Mouse (Mus musculus): ENCODE measurements around the gene Rapgef3. TPM values are rescaled to one million over a fixed set of nuclear protein-coding genes. Genes with fewer than 3 reads are reported as not detected.

The Rapgef3 gene
- 10 to 100 TPM; 41.0 to 59.9 TPM for total RNA-seq (2021)

DNA sequence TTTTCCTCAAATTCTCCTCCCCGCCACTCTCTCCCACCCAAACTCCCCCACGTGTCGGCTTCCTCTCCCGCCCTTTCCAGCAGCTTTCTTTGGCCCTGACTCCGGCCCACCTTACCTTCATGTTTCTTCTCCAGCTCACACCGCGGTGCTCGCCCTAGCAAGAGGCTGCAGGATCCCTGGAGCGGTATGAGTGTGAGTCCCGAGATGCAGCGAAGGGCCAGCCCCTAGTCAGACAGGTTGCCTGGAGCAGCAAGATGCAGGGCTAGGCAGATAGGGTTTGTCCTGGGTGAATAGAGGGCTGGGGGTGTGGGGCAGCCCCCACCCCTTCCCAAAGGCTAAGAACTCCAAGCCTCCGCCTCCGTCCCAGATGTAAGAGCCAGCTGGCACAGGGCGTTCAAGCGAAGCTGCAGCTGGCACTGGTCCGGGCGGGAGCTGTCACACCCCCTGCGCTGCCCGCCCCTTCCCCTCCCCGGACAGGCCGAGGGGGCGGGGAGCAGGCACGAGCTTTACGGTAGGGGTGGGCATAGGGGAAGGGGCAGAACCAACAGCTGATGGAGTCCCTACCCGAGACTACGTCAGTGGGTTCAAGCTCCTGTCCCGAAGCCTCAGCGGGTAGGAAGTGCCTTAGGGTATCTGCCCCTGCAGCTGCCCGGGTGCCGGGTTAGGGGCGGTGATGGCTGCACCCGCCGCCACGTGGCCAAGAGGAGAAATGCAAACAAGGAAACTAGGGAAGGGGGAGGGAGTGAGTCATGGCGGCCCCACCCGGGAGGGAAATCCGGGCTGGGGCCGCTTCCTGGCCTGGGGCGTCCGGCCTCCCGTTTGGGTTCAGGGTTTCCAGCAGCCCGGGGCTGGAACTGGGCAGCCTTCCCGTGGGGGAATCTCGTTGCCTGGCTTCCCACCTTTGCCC is at the start of gene Rapgef3:
Gene Rapgef3, minus strand, starts transcription at position 693 of the 907 bp plus-strand sequence.
- DNase-seq, result peak; percentile 74 to 84

GRCm38 (mm10) chr15:97816199-97816994 is 48.6 kb upstream of the Rapgef3 start:
- DNase-seq, result no peak

- DNase-seq, result no peak
These were observed 47.5 kb upstream of the Rapgef3 start for GRCm38 (mm10) chr15:97815254-97815653.

- DNase-seq, result no peak
These were observed 46.9 kb upstream of the Rapgef3 start for GRCm38 (mm10) chr15:97814703-97815102.

- no peak for DNase-seq
These were observed 45.9 kb upstream of the Rapgef3 start for GRCm38 (mm10) chr15:97813452-97814204.

GRCm38 (mm10) chr15:97812875-97813274 is 45.1 kb upstream of the Rapgef3 start:
- no peak for DNase-seq

- DNase-seq, result peak; percentile 75 to 83
These were observed 44.4 kb upstream of the Rapgef3 start for GRCm38 (mm10) chr15:97812126-97812525.

- DNase-seq, result no peak
These were observed 43.5 kb upstream of the Rapgef3 start for GRCm38 (mm10) chr15:97811307-97811706.

- DNase-seq, result no peak
These were observed 42.6 kb upstream of the Rapgef3 start for GRCm38 (mm10) chr15:97810399-97810798.

GRCm38 (mm10) chr15:97809942-97810341 is 42.2 kb upstream of the Rapgef3 start:
- no peak for DNase-seq

- DNase-seq, result no peak
These were observed 41.4 kb upstream of the Rapgef3 start for GRCm38 (mm10) chr15:97809206-97809605.

GRCm38 (mm10) chr15:97808532-97808931 is 40.8 kb upstream of the Rapgef3 start:
- no peak for DNase-seq

DNA sequence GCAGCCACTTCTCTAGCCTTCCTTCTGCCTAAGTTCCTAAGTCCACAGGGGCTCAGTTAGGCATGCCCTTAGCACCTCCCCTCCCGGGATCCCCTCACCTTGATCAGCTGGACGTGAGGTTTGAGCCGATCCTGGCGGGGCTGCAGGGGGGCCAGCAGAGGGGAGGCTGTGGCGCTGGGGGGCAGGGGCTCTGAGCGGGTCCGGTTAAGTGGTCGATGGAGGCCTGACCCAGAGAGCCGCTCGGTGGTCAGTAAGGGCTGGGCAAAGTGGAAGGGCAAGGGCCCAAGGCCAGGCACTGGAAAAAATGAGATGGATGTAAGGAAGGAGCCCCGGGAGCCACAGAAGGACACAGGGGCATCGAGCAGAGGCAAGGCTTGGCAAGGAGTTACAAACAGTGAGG is 40.1 kb upstream of the Rapgef3 start:
- no peak for DNase-seq

- DNase-seq, result no peak
These were observed 34.8 kb upstream of the Rapgef3 start for GRCm38 (mm10) chr15:97802575-97802974.

- DNase-seq, result no peak
These were observed 34.0 kb upstream of the Rapgef3 start for GRCm38 (mm10) chr15:97801811-97802210.

DNA sequence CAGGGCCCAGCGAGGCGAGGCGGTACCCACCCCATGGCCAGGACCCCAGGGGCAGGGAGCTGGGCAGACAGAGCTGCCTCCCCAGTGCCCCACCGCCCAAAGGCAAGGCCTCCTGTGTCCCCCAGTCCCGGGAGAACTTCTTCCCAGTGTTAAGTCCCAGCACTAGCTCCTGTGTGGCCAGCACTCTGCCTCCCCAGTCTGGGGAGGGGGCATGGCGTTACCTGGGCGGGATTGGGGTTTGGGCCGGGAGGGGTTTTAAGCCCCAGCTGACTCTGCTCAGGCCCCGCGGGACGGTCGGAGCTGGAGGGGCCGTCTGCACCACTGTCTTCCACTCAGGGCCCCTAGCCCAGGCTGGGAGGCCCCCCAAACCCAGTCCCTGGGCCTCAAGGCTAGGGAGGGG is 33.1 kb upstream of the Rapgef3 start:
- DNase-seq, result no peak

- DNase-seq, result no peak
These were observed 31.7 kb upstream of the Rapgef3 start for GRCm38 (mm10) chr15:97799446-97799845.

GRCm38 (mm10) chr15:97798134-97798533 is 30.4 kb upstream of the Rapgef3 start:
- DNase-seq, result no peak

GRCm38 (mm10) chr15:97796674-97797310 is 29.0 kb upstream of the Rapgef3 start:
- no peak for DNase-seq

GRCm38 (mm10) chr15:97795559-97796235 is 27.9 kb upstream of the Rapgef3 start:
- no peak for DNase-seq

GRCm38 (mm10) chr15:97794268-97794667 is 26.5 kb upstream of the Rapgef3 start:
- DNase-seq, result no peak
